Mouse (Mus musculus): ENCODE measurements around the gene Bag3. TPM values are rescaled to one million over a fixed set of nuclear protein-coding genes. Genes with fewer than 3 reads are reported as not detected.
"Not testable (repeated sequence)": the region's sequence is repeated elsewhere in the genome, so short reads cannot be mapped to it uniquely, and the experiment has no call there.

The Bag3 gene
- total RNA-seq, 2 experiments from 2014 or later = 9.7 TPM

DNA sequence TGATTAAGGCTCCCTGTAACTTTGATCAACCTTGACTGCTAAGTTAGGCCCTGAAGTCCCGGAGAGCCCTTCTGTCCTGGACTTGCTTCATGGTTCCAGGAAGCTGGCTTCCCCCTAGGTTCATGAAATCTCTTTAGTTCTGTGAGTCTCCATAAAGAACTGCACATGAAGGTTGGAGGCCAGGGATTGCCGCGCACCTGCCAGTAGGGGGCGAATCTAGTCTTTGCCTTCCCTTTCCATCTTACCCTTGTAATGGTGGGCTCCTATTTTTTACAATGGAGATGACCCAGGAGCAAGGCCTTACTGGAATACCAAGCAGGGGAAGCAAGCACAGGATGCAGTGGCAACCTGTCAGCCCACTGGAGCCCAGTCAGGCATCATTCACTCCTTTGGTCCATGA lies 40.0 kb downstream of the Bag3 start:
- DNase-seq (ENCODE audit: extremely low spot score in 1 of 2, low spot score in 1 of 2) = no peak

GRCm38 (mm10) chr7:128566311-128566710 lies 42.9 kb downstream of the Bag3 start:
- no peak for DNase-seq (ENCODE audit: extremely low spot score in 1 of 2, low spot score in 1 of 2)

DNA sequence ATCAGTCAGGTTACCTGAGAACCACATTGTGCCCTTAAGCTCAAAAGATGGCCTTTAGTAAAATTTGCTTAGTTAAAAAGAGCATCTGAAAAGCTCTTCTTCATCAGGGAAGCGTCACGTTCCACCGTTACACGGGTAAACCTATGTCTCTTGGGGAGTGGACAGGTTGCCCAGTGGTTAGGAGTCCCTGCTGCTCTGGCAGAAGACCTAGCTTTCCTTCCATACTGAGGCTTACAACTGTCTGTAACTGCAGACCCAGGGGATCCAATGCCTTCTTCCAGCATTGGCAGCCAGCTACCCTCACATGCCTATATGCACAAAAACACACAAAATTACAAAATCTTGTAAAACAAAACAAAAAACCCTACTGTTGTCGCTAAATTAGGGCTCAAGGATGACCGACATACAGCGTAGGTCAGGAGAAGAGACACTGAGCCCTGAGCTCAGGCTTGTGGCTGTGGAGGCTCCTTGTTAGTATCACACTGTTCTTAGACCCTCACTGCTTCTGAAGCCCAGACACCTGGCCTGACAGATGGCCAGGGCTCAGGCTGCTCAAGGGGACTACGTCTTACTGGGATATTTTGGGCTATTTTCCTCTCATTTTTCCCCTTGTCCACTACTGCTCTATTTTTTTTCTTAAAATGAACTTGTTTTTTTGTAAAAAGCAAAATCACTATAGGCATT lies 44.3 kb downstream of the Bag3 start:
- no peak for DNase-seq (ENCODE audit: extremely low spot score in 1 of 2, low spot score in 1 of 2)

GRCm38 (mm10) chr7:128569429-128569828 lies 46.0 kb downstream of the Bag3 start:
- DNase-seq (ENCODE audit: extremely low spot score in 1 of 2, low spot score in 1 of 2) = not testable (repeated sequence)

GRCm38 (mm10) chr7:128569987-128570656 lies 46.7 kb downstream of the Bag3 start:
- no peak for DNase-seq (ENCODE audit: extremely low spot score in 1 of 2, low spot score in 1 of 2)

DNA sequence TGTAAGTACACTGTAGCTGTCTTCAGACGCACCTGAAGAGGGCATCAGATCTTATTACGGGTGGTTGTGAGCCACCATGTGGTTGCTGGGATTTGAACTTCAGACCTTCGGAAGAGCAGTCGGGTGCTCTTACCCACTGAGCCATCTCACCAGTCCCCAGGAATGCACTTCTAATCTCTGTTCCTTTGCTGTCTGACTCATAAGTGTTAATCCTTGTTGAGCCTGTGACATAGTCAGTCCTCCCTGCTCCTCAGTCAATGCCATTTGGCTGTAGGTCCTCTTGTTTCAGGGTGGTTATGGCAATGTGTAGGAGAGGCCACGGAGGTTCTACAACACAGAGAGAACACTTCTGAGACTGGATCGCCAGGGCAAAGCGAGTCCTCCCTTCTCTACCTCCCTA lies 47.2 kb downstream of the Bag3 start:
- not testable (repeated sequence) for DNase-seq (ENCODE audit: extremely low spot score in 1 of 2, low spot score in 1 of 2)

DNA sequence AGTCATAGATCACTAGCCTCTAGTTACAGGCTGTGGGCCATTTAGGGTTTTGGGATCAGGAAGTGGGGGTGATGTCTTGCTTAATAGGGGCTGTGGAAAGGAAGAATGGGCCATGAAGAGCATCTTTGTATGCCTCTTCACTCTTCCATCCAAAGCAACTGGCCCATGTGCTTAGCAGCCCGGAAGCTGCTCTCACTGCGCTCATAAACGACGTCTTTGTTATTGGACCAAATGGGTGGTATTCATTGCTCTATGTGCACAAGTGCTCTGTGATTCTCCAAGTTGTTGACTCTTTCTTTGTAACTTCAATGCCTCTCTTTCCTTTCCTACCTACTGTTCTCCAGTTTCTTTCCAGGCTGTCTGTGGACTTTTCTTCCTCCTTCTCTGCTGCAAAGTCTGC lies 48.6 kb downstream of the Bag3 start:
- no peak for DNase-seq (ENCODE audit: extremely low spot score in 1 of 2, low spot score in 1 of 2)

GRCm38 (mm10) chr7:128575211-128575610 lies 51.8 kb downstream of the Bag3 start:
- DNase-seq (ENCODE audit: extremely low spot score in 1 of 2, low spot score in 1 of 2) = no peak

GRCm38 (mm10) chr7:128575794-128576193 lies 52.4 kb downstream of the Bag3 start:
- DNase-seq (ENCODE audit: extremely low spot score in 1 of 2, low spot score in 1 of 2) = no peak

- DNase-seq (ENCODE audit: extremely low spot score in 1 of 2, low spot score in 1 of 2) = no peak
These were observed 54.2 kb downstream of the Bag3 start for GRCm38 (mm10) chr7:128577607-128578006.

DNA sequence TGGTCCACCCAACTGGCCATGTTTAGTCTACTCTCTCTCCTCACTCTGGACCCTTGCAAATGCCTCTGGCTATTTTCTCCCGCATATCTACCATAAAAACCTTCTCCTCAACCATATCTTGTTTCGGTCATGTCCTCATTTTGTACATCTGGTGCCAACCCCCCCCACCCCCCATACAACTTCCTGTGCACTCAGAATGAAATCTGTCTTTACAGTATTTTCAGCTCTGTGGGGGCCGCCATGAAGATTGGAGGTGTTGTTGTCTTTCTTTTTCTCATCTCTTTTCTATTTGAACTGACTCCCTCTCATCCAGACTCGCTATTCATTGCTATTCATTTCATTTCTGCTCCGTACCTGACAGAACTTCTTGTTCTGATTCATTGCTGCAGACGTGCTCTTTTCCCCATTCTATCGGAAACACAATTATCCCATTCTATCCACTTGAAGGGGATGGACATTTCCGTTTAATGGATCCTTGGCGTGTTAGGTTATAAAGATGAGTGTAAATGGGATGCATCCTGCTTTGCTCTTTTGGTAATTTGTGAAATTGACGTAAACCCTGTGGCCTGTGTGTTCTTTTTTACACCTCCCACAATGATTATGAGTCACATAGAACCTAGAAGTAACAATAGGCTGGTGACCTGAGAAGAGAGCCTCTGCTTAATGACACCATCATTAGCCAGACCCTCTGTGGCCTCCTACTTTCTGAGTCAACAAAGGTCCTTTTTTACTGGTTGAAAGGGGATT lies 55.0 kb downstream of the Bag3 start:
- DNase-seq (ENCODE audit: extremely low spot score in 1 of 2, low spot score in 1 of 2) = no peak

DNA sequence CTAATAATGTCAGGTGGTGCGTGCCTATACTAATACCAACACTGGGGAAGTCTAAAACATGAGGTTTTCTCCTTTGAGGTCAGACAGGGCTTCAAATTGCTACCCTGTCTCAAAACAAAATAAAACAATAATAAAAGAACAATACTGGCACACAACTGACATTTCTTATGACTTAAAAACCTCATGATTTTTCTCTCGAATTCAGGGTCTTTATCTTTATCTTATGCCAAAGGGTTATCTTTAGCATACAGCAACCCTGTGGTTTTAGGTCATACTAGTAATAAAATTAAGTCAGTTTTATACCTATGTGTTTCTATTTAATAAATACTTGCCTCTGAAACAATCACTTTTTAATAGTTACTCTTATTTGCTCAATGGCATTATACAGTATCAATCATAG lies 56.0 kb downstream of the Bag3 start:
- DNase-seq (ENCODE audit: extremely low spot score in 1 of 2, low spot score in 1 of 2) = no peak

DNA sequence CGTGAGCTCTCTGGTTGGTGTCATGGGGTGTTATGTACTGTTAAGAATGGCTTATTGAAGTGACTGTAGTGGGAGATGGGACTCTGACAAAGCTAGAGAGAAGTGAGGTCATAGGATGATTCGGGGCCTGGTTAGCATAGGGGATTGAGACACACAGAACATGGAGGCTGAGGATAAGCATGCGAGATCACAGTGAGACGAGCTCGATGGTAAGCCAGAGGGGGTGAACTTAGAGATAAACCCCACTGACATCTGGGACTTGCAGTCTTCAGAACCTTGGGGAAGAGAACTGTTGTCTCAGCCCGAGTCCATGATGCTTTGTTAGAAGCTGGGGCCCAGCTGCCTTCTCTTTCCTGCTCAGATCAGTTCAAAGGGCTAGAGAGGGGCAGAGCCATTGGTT lies 56.9 kb downstream of the Bag3 start:
- DNase-seq (ENCODE audit: extremely low spot score in 1 of 2, low spot score in 1 of 2) = no peak

- DNase-seq (ENCODE audit: extremely low spot score in 1 of 2, low spot score in 1 of 2) = no peak
These were observed 58.6 kb downstream of the Bag3 start for GRCm38 (mm10) chr7:128581864-128582484.

DNA sequence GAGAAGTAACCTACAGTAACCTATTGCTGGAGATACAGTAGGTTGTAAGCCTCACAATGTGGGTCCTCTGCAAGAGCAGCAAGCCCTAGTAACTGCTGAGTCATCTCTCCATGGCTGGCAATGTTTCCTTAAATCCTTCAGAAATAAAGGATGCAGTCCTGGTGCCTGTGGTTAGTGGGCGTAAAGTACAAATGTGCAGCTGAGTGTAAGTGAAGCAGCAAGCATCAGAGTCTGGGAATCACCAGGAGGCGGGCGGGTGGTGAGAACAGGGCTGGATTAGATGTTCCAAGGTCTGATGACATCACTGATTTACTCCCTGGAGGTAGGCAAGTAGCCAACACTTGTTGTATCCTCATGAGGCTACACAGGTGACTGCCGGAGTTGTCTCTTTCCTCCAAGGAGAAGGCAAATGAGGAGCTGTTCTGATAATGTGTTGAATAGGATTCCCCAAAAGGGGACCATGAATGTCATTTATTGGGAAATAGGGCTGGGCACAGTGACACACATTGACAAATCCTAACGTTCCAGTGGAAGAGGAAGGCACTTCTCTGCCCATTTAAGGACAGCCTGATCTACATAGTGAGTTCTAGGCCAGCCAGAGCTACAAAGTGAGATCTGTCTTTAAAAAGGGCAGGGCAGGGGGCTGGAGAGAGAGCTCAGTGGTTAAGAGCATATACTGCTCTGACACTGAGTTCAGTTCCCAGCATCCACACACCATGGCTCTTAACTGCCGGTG lies 60.0 kb downstream of the Bag3 start:
- peak in 1 of 2 experiments; percentile 26 for DNase-seq (ENCODE audit: extremely low spot score in 1 of 2, low spot score in 1 of 2)

GRCm38 (mm10) chr7:128587334-128587933 lies 64.0 kb downstream of the Bag3 start:
- no peak for DNase-seq (ENCODE audit: extremely low spot score in 1 of 2, low spot score in 1 of 2)

DNA sequence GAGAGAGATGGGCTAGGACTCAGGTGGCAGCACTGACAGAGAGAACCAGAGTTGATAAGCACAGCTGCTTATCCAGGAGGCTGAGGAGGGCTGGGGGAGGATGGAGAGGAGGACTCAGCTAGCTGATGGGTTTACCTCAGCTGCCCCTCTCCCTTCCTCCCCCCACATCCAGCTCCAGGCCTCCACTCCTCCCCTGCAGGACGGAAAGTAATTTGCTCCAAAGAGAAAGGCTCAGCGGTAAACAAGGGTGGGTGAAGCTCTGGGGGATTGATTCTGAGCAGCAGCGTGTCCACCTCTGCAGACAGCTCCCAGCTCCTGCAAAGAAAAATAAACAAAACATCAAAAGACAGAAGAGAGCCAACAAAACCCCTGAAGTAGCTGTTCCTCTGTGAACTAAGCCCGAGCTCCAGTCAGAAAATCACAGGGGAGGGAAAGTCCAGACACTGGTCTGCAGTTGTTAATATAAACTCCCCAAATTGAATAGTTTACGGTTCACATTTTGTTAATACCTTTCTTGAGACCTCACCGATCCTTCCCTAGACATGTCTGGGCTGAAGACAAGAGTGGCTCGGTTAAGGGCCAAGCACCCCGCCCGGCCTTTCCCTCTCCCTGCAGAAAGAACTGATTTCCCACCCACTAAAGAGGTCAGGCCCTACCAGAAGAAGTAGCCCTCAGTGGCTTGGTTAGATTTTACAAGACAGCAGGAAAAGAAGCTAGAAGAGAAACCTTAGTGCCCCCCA lies 68.1 kb downstream of the Bag3 start:
- DNase-seq (ENCODE audit: extremely low spot score in 1 of 2, low spot score in 1 of 2) = no peak

DNA sequence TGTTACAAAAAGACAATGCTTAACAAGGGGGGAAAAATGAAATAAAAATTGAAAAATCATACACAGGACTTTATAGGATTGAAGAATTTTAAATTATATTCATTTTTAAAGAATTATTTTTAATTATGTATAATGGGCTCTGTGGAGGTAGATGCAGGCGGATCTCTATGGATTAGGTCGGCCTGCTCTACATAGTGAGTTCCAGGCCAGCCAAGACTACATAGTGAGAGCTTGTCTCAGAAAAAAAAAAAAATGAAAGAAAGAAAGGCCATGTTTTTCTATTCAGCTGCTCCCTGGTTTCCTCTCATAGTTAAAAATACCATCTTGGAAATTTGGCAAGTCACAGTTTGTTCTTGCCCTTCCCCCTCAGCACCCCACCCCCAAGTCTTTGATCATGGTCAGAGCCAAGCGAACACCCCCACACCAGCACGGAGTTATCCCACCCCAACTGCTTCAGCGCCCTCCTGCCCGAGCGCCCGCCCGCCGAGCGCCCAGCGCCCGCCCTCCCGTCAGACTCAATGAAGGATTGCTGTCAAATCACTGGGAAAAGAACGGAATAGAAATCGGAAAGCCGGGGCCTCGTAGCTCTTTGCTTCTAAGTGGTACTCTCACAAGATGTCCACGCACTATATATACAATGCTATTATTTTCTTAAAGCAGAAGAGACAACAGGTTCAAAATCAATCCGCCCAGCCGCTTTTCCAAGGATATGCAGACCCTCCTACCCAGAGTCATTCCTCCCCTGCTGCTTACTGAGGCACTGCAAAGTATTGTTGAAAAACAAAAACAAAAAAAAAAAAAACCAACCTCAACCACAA lies 68.9 kb downstream of the Bag3 start:
- peak in 1 of 2 experiments; percentile 44 for DNase-seq (ENCODE audit: extremely low spot score in 1 of 2, low spot score in 1 of 2)

DNA sequence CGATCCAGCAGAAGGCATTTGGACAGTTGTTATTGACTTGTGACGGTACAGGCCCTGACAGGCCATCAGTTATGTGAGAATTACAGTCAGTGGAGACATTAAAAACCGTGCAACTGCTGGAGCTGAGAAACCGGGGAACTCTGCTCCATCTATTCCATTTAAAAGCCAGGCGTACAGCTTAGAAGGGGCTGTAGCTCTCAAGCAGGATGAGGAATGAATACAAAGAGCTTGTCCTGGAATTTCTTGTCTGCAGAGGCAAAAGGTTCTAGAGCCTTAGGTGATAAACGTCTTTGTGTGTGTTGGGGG lies 69.5 kb downstream of the Bag3 start:
- no peak for DNase-seq (ENCODE audit: extremely low spot score in 1 of 2, low spot score in 1 of 2)

All from layer of hippocampus, postnatal 25 days (tissue).